Mouse (Mus musculus) layer of hippocampus, adult 8-10 months (tissue): ENCODE measurements around the gene Tiprl. TPM values are rescaled to one million over a fixed set of nuclear protein-coding genes. Genes with fewer than 3 reads are reported as not detected.

ENCODE experiments used
- DNase-seq, 2 experiments: peaks; one replicate each; pipeline ENCODE4 v3.0.0; 2022; ENCODE audit warnings: low spot score in 2 of 2
- total RNA-seq, 4 experiments: library from RNA; stranded (reverse); gene quantifications; 2 replicates each; pipeline ENCODE4 v1.2.4; 2022

The Tiprl gene
- 10 to 100 TPM; 59.9 to 71.1 (median 65.2) TPM for total RNA-seq

DNA sequence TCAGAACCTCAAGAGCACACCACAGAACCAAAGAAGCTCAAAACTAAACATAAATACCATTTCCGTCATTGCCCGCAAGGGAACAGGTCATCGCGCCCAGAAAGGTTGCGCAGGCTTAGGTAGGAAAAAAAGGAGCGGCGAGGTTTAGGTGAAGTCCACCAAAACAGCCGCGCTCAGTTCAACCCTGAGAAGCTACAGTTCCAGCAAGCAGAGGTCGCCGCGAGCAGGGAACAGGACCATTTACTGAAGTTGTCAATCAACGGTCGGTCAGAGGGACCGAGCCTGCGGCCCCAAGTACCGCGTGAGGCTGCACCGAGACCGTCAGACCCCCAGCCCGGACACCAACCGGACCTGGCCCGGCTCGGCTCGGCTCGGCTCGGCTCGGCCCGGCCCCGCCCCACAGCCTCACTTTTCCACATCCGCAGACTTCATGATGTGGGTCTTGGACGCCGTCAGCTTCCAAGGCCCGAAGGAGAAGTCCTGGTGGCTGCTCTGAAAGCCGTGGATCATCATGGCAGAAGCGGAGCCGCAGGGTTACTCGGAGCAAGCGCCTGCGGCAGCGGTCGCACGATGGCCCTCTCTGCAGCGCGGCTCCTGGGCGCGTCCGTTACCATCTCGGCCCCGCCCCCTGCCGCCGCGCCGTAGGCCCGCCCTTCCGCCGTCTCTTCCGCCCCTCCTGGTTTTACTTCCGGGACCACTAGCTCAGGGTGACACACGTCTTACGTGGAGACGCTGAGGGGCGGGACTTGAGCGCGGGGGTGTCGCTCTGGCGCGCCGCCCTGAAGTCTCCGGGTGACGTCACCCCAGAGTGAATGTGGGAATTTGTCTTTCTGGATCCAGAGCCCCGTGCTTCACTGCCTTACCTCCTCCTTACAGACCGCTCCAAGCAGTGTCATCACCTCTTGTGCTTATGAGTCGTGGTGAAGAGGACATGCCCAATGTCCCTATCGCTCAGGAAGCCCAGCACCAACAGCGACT, at the start of gene Tiprl:
Gene Tiprl, minus strand, starts transcription at position 676 of the 978 bp plus-strand sequence.
- peak; percentile 98 for DNase-seq

DNA sequence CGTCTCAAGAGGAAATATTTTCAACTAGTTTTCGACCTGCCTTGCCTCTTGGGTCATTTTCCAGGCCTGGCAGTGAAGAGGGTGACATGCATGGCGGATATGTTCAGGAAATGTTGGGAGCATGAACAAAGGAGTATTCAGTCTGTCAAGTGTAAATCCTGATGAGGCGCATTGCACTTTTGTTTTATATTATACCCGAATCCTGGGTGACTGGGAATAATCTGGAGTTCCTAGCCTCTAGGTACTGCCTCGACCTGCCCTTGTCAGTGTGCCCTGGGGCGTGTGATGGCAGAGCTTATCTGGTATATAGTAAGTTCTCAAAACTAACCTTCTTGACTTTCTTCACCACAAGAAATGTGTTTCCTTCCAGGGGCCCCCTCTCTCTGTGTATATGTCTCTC, 47.3 kb upstream of the Tiprl start:
- no peak for DNase-seq

DNA sequence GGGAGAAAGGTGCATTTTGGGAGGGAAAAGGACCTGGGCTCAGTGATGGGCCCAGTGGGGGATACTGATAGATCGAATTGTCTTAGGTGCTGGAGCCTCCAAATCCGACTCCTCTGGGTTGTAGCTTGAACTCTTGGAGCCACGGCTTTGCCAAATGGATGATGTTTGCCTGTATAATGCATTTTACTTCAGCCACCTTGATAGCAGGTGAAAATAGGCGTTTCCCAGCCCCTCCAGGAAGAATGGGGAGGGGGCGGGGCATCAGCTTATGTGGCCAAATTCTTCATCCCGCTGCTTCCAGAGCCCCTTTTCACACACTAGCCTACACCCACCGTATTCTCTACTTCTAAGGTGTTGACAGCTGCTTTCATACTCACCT, 46.2 kb upstream of the Tiprl start:
- no peak for DNase-seq

DNA sequence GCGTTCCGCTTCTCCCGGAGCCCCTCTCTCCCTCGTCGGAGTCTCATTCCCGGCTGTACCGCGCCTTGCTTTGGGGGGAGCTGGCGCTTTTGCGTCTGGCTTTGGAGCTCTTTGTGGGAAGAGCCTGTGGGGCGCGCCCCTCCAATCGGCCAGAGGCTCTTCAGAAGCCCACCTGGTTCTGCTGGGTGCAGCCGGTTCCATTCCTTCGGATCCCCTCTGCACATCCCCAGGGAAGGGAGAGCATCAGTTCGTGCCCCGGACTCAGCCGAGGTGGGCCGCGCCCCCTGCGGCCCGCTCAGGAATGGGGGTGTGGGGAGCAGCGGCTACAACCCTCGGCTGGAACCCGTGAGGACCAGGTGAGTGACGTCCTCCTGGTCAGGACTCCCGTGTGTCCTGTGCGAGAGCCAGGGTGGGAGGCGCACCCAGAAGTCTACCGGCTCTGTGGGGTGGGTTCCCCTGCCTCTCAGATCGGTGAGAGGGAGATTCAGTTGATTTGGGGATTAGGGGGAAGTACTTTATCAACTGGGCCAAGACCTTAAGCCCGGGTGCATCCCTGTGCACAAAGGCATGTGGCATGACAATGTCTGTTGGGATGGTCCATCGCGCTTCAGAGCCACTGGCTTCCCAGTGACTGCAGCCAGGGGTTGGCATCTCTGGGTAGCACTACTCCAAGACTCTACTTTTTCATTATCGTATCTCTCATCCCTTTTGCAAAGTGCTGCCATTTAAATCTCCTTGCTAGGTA, 45.6 kb upstream of the Tiprl start:
- DNase-seq = no peak

DNA sequence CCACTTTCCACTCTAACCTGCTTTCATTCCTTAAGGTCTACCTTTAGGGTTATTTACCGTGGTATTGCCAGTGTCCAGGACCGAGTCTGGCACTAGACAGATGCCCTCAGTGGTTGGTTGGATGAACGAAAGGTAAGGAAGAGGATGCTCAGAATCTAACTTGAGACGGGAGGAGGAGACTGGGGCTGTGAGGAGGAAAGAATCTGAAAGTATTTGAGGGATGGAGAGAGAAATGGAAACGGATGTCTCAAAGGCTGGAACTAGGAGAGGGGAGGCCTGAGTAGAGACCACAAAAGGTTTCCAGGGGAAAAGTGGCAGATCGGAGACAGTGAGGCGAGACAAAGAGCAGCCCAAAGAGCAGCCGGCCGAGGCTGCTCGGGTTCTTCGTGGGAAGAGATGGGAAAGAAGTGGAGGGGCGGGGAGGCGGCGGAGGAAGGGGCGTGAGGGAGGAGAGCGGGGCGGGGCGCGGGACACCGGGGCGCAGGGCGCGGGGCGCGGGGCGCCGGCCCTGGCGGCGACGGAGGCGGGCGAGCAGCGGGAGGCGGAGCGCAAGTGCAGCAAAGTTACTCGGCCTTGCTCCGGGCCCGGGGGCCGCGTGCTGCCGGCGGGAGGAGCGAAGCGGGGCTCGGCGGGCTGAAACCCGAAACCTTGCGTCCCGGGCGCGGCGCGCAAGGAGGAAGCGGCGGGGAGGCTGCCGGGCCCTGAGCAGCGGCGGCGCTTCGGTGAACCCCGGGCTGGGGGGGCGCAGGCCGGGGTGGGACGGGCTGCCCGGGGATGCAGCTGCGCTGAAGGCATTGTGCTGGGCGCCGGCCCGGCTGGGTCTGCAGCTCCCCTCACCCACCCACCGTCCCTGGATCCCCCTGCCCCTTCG, 44.8 kb upstream of the Tiprl start:
- no peak for DNase-seq

DNA sequence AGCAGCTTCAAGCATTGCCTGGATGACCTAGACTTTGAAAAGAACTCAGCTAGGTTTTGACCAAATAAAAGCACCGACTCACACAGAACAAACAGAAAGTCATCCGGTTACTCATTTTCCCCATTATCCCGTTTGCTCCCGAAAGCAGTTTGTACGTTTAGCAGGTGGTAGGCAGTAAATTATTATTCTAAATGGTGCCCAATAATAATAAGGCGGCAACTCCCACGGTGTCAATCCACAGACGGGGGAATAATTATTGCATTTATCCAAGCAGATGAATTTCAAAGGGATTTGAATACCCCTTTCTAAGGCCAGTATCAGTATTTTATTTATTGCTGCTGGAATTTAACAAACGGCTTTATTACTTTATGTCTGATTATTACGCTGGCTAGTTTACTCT, 43.9 kb upstream of the Tiprl start:
- DNase-seq = no peak

DNA sequence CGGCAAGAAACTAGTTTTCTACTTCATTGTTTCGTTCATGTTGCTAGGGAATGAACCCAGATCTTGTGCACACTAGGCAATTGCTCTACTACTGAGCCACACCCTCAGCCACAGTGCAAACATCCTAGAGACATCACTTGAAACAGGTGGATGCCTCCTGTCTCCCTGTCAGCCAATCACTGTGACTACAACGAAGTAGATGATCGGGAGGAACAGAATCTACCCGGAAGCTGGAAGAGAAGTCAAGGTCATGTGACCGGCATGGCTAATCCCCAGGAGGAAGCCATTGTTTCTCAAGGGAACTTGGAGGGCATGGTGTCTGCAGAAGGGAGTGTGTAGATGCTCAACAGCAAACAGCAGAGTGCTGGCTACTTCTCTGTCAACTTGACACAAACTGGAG, 38.1 kb upstream of the Tiprl start:
- DNase-seq = no peak

DNA sequence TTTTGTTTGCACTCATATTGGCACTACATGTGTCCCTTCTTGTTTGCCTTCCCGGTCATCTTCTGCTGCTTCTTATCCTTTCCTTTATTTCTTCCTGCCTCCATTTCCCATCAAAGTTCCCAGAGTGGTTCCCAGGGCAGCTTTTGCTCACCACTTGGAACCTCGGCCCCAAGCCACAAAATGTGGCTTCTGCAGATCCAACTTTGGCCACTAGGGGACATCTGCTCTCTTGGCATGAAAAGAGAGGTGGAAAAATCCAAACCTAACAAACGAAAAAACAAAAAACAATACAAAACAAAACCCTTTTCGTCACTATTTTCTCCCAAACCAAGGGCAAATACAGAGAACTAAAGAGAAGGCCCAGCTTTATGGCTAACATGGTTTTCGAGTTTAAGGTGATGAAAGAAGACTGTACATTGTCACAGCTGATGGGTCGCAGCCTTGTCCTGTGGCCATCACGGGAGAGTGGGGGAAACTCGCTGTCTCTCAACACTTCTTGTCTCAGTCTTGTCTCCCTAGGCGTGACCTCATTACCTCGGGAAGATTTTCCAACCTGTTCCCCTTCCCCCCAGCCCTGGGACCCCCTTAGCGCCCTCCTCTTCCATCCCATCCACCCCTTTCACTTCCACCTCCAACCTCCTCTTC, 15.4 kb upstream of the Tiprl start:
- DNase-seq = peak in 1 of 2 experiments; percentile 42

DNA sequence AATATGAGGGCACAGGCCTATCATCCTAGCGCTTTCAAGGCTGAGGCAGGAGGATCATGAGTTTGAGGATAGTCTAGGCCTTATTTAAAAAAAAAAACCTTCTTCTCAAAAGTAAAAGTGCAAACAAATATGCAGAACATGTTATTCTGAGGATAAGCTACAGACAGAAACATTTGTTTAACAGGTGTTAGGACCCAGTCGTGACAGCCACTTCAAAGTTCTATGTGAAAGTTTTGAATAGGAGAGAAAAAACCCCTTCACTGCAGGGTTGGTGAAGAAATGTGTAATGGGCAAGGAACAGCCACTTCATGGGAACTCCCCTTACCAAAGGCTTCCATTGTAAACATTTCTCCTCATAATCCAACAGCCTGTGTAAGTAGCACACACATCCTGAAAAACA, 13.8 kb upstream of the Tiprl start:
- no peak for DNase-seq

DNA sequence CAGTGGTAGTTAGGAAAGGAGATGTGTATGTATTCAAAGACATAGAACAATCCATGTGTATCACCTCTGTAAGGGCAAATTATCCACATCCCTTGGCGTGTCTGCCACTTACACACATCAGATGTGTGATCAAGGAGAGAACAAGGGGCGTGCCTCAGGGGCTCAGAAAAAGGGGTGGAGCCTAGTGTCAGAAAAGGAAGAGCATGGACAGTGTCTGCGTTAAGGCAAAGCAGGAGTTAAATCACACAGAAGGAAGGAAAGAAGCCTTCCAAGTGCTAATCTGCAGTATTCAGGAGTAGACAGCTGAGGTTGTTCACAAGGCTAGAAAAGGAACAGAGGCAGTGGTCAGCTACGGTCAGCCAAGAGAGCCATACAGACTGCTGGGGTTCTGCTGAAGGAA, 12.0 kb upstream of the Tiprl start:
- DNase-seq = no peak

DNA sequence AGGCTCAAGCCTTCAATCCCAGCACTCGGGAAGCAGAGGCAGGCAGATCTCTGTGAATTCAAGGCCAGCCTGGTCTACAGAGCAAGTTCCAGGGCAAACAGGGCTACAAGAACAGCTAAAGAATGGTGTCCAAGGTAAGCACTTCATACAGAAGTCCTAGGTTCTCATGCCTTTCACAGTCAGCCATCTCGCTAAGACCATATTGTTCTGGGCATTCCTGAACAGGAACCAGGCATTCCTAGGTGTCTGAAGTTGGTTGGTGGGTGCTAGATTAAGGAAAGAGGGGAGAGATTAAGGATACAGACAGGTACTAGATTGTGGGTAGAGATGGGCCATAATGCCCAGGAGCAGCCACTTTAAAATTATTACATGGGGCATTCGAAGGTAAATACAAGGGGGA, 11.0 kb upstream of the Tiprl start:
- DNase-seq = no peak

DNA sequence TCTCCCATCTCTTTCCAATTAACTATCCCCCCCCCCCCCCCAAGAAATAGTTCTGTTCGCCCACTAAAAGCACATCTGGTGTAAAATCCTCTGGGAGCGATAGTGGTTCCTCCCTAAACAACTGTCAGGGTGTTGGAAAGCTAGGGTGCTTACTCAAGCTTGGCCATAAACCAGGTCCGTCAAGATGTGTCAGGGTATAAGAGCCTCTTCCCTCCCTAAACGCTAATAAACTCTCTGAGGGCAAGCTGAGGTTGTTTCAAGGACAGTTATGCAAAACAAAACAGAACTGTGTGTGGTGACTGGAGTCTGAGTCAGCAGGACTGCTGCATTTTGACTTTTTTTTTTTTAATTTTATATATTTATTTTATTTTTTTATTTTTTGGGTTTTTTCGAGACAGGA, 10.3 kb upstream of the Tiprl start:
- DNase-seq = no peak

DNA sequence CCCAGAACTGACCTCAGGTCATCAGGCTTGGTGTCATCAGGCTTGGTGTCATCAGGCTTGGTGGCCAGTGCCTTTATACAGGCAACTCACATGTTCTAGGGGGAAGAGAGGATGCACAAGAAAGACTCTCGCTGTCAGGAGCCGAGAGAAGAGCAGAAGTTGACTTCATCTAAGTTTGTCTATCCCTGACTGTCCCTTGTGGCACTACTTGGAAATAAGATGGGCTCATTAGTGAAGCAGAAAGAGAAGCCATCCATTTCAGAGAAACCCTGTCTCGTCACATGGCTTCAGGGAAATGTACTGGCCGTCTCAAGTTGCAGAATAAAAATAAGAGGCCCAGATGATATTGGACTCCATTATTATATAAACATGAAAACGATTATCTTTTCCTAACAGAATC, 9.8 kb upstream of the Tiprl start:
- DNase-seq = no peak

DNA sequence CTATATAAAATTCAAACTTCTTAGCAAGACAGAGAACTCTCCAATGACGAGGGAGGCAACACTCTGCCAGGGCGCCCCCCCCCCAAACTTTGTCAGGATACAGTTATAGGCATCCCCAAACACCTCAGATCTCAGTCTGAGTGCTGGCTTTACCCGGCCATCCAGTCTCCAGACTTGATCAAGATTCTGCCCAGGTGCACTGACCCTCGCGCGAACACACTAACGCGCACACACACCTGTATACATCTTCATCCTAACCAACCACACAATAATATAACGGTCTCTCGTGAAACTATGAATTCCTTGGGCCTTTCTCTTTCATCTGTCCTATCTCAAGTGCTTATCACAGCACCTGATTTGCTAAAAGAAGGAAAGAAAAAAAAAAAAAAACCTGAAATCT, 950 bp downstream of the Tiprl start:
- no peak for DNase-seq

DNA sequence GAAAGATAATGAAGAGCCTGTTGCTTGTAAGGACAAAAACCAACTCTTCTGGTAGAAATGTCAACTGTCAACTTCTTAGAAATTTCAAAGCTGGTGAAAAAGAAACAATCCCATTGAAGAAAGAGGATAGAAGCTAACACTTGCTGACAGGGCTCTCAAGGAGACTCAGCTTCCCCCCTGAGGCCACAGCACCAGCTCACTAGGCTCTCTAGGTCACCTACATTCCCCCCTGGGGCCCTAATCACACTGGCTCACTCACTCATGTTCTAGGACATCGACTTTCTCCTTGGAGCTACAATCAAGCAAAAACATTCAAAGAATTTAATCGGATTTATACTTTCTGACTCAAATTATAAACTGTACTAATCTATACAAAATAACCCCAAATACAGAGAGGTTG, 3.0 kb downstream of the Tiprl start:
- no peak for DNase-seq

DNA sequence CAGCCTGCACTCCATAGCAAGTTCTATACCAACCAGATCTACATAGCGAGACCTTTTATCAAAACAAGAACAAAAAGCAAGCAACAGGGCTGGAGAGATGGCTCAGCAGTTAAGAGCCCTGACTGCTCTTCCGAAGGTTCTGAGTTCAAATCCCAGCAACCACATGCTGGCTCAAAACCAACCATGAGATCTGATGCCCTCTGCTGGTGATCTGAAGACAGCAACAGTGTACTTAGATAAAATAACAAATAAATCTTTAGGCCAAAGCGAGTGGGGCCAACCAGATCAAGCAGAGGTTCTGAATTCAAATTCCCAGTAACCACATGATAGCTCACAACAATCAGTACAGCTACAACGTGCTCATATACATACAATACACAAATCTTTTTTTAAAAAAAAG, 6.1 kb downstream of the Tiprl start:
- DNase-seq = no peak

DNA sequence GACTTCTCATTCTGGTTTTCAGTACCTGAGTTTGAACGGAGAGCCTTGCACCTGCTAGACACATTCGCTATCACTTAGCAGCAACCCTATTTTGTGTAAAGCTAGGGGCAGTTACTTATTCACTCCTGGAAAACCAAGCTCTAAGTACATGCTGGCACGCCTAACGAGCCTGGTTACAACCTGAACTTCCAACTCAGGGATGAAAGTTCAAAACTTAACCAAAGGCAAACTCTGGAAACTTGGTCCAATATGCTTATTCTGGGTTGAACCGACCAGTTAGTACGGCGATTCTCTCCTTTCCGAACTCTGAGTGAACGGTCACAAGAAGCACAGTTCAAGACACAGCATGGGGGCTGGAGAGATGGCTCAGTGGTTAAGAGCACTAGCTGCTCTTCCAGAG, 7.2 kb downstream of the Tiprl start:
- no peak for DNase-seq

DNA sequence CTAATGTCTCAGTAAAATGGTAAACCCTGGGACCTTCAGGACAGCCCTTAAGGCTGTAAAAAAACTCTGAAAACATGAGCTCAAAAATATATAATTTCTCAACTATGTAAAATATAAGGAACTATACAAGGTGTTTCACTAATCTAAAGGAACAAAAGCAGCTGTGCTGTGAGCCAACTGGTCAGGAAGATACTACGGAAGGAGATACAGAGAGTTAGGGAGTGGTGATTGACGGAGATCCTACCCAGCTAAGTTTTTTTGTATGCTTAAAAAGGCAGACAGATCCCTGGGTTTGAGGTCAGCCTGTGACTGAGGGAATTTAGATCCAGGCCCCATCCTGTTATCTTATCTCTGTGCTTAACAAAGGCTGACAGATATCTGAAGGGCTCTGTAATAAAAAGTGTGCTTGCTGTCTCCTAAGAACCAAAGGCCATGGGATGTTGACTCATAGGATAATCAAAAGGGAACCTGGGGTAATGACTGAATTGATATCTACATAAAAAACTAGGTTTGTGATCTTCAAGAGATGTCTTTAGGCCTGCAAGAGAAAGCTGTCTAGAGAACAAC, 19.7 kb downstream of the Tiprl start:
- no peak for DNase-seq

DNA sequence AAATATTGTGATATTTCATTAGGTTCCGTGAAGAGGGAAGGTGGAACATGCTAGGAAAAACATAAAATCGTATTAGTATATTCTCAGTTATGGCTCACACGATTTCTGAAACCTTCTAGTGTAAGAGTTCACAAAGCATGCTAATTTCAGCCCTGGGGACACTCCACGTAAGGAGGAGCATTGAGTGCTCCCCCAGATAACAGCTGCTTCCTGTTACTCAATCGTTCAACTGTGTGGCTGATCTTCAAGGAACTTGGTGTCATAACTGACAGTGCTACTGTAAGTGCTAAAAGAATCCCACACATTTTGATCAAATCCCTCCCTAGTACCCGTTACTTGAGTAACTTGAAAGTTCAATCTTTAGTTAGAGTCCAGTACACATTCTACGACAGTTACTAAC, 21.0 kb downstream of the Tiprl start:
- DNase-seq = no peak

DNA sequence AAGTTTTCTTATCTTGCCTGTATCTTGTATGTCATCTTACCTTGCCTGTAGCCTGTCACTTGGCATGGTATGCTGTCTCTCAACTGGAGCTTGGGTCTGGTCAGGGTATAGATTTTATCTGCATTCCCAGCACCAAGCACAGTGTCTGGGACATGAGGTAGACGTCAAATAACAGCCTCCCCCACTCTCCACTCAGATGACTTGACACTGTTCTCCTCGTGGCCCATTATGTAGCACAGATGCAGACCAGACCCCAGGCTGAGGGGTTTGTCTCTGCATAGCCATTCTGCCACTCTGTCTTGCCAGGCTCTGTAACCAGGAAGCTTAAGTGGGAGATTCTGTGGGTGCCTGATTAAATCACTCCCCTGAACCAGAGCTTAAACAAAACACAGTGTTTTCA, 31.2 kb downstream of the Tiprl start:
- no peak for DNase-seq

DNA sequence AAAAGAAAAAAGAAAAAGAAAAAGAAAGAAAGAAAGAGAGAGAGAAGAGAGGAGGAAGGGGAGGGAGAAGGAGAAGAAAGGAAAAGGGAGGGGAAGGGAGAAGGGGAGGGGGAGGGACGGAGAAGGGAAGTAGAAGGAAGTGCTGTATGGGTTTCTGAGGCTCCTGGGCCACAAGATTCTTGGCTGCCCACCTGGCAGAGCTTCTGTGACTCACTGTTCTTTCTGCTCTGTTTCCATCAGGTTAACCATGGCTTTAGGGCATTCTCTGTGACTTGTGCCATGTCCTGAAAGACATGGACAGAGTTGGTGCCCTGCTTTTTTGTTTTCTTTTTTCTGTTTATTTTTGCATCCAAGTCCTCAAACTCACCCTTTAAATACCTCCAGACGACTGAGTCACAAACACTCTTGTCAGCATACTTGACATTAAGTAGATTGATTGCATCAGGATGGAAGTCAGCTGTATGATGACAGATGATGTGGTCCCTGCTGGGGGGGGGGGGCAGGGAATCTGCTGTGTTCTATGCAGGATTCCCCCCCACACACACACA, 33.2 kb downstream of the Tiprl start:
- no peak for DNase-seq
